Mouse (Mus musculus) macrophage (primary cell): ENCODE data around the gene Prr14. TPM values are rescaled to one million over a fixed set of nuclear protein-coding genes. Genes with fewer than 3 reads are reported as not detected.
"Not testable (repeated sequence)": the region's sequence is repeated elsewhere in the genome, so short reads cannot be mapped to it uniquely, and the experiment has no call there.

Experiments
- H3K27ac ChIP-seq: fragments of 350-480 bp; formaldehyde crosslinking; 2 replicates; pipeline ENCODE4 v1.9.0; 2021
- H3K36me3 ChIP-seq: fragments of 350-480 bp; formaldehyde crosslinking; 2 replicates; pipeline ENCODE4 v1.9.0; 2021; ENCODE audit errors: inconsistent target
- H3K4me3 ChIP-seq: fragments of 350-480 bp; formaldehyde crosslinking; 2 replicates; pipeline ENCODE4 v1.9.0; 2021; ENCODE audit errors: inconsistent target
- H3K79me2 ChIP-seq: fragments of 350-480 bp; formaldehyde crosslinking; 2 replicates; pipeline ENCODE4 v1.9.0; 2021; ENCODE audit errors: inconsistent target
- WGBS: methylation state at CpG from one replicate; pipeline ENCODE4 v1.1.7; 2026; ENCODE audit warnings: inconsistent platforms; ENCODE audit not compliant: missing documents; 5-methylcytosine and 5-hydroxymethylcytosine counted together
- polyA plus RNA-seq: library from polyadenylated mRNA; stranded (reverse); fragments of 250-400 nt; gene quantifications from 3 replicates; pipeline ENCODE4 v1.2.4, GENCODE M21; 2018; ENCODE audit warnings: inconsistent platforms

Prr14 gene
- polyA plus RNA-seq, 1 experiment from 2014 or later, result 54.9 TPM

GRCm38 (mm10) chr7:127458371-127459122 lies 864 bp upstream of the Prr14 start:
- H3K4me3 ChIP-seq, H3K27ac ChIP-seq, H3K79me2 ChIP-seq, H3K36me3 ChIP-seq: not testable (repeated sequence)
- WGBS, result 93% methylated on average over 3 of the region's 3 CpGs

GRCm38 (mm10) chr7:127465191-127465590 lies 5.8 kb downstream of the Prr14 start:
- 93% methylated on average over 2 of the region's 3 CpGs for WGBS
- Histone ChIP-seq H3K36me3 (no peaks in the 10 kb centered on the region), H3K4me3 (no peak overlapping the region), H3K27ac (no peak overlapping the region), H3K79me2 (peaks cover 13% of the 10 kb centered on the region; the same call in 1 of the 2 replicates)

GRCm38 (mm10) chr7:127465670-127466069 lies 6.3 kb downstream of the Prr14 start:
- H3K4me3 ChIP-seq, H3K36me3 ChIP-seq, H3K27ac ChIP-seq: not testable (repeated sequence)
- peaks cover 14% of the 10 kb centered on the region; the same call in 1 of the 2 replicates for H3K79me2 ChIP-seq
- WGBS, result 88% methylated on average over 1 of the region's 2 CpGs

GRCm38 (mm10) chr7:127466606-127467005 lies 7.2 kb downstream of the Prr14 start:
- Histone ChIP-seq H3K4me3 (no peak overlapping the region), H3K27ac (no peak overlapping the region), H3K36me3 (no peaks in the 10 kb centered on the region), H3K79me2 (peaks cover 14% of the 10 kb centered on the region; the same call in 1 of the 2 replicates)
- WGBS, result 94% methylated on average over 4 of the region's 4 CpGs

GRCm38 (mm10) chr7:127470011-127470715 lies 10.8 kb downstream of the Prr14 start:
- Histone ChIP-seq H3K4me3 (peak overlapping the region; percentile 90), H3K27ac (peak overlapping the region; percentile 85), H3K79me2 (peaks cover 48% of the 10 kb centered on the region), H3K36me3 (peaks cover 21% of the 10 kb centered on the region)
- WGBS, result 14% methylated on average over 10 of the region's 10 CpGs

GRCm38 (mm10) chr7:127470743-127471645 lies 11.6 kb downstream of the Prr14 start:
- H3K27ac ChIP-seq, result peak overlapping the region; percentile 85
- peaks cover 57% of the 10 kb centered on the region for H3K79me2 ChIP-seq
- H3K36me3 ChIP-seq, result peaks cover 29% of the 10 kb centered on the region
- peak overlapping the region; percentile 90 for H3K4me3 ChIP-seq
- under 1% methylated on average over 40 of the region's 46 CpGs for WGBS

- WGBS, result 0% methylated on average over 20 of the region's 25 CpGs
- H3K36me3 ChIP-seq, result peaks cover 36% of the 10 kb centered on the region
Measured at GRCm38 (mm10) chr7:127471646-127472010, 12.2 kb downstream of the Prr14 start.

GRCm38 (mm10) chr7:127472060-127472459 lies 12.6 kb downstream of the Prr14 start:
- peaks cover 37% of the 10 kb centered on the region for H3K36me3 ChIP-seq
- WGBS, result 13% methylated on average over 7 of the region's 7 CpGs
- H3K4me3 ChIP-seq, result peak overlapping the region; percentile 90
- peaks cover 58% of the 10 kb centered on the region for H3K79me2 ChIP-seq
- peak overlapping the region; percentile 85 for H3K27ac ChIP-seq

More at GRCm38 (mm10) chr7:127471646-127472010, 12.2 kb downstream of the Prr14 start:
- Histone ChIP-seq H3K27ac (peak overlapping the region; percentile 85), H3K4me3 (peak overlapping the region; percentile 90), H3K79me2 (peaks cover 58% of the 10 kb centered on the region)

GRCm38 (mm10) chr7:127473705-127474104 lies 14.3 kb downstream of the Prr14 start:
- H3K36me3 ChIP-seq, result peaks cover 37% of the 10 kb centered on the region
- WGBS, result 95% methylated on average over 5 of the region's 5 CpGs
- H3K79me2 ChIP-seq, result peaks cover 58% of the 10 kb centered on the region
- no peak overlapping the region for H3K27ac ChIP-seq
- H3K4me3 ChIP-seq, result no peak overlapping the region

- 93% methylated on average over 6 of the region's 6 CpGs for WGBS
- no peak overlapping the region for H3K4me3 ChIP-seq
- peaks cover 54% of the 10 kb centered on the region for H3K79me2 ChIP-seq
- peaks cover 37% of the 10 kb centered on the region for H3K36me3 ChIP-seq
- H3K27ac ChIP-seq, result no peak overlapping the region
Measured at GRCm38 (mm10) chr7:127474378-127475070, 15.1 kb downstream of the Prr14 start.

- peaks cover 37% of the 10 kb centered on the region for H3K36me3 ChIP-seq
- H3K27ac ChIP-seq, result no peak overlapping the region
Measured at GRCm38 (mm10) chr7:127475186-127475740, 15.9 kb downstream of the Prr14 start.

GRCm38 (mm10) chr7:127476336-127476735 lies 16.9 kb downstream of the Prr14 start:
- WGBS, result 93% methylated on average over 11 of the region's 11 CpGs
- H3K79me2 ChIP-seq, result peaks cover 64% of the 10 kb centered on the region
- no peak overlapping the region for H3K27ac ChIP-seq
- peaks cover 37% of the 10 kb centered on the region for H3K36me3 ChIP-seq
- H3K4me3 ChIP-seq, result no peak overlapping the region

More at GRCm38 (mm10) chr7:127475186-127475740, 15.9 kb downstream of the Prr14 start:
- Histone ChIP-seq H3K4me3 (no peak overlapping the region), H3K79me2 (peaks cover 54% of the 10 kb centered on the region)
- 95% methylated on average over 11 of the region's 11 CpGs for WGBS

GRCm38 (mm10) chr7:127476855-127477254 lies 17.4 kb downstream of the Prr14 start:
- H3K4me3 ChIP-seq, result peak overlapping the region; percentile 60
- peaks cover 41% of the 10 kb centered on the region for H3K36me3 ChIP-seq
- H3K27ac ChIP-seq, result peak overlapping the region; percentile 98
- 77% methylated on average over 4 of the region's 4 CpGs for WGBS
- peaks cover 69% of the 10 kb centered on the region for H3K79me2 ChIP-seq
